Mouse (Mus musculus): ENCODE measurements at regions not wholly inside any gene's neighbourhood (a gene's known extent, or its start where the extent isn't known, plus 50 kb on each side); places are given as distances from the start of the nearest gene placed in this dataset.
A peak's percentile ranks its signal among the peaks of the same experiment; 100 is the strongest.

GRCm38 (mm10) chr17:49149896-49150295 lies 217.7 kb downstream of the Lrfn2 start:
- ATAC-seq (ENCODE audit: low read depth): no peak
- no peak overlapping the region for H3K27ac ChIP-seq (ENCODE audit: low read length)
- no peak overlapping the region for H3K9ac ChIP-seq (ENCODE audit: low read length)
- no peaks in the 10 kb centered on the region for H3K36me3 ChIP-seq (ENCODE audit: control insufficient read depth, insufficient read depth, low read length)
- no peaks in the 10 kb centered on the region for H3K4me1 ChIP-seq (replicated peaks; ENCODE audit: control insufficient read depth, insufficient read depth, low read length)
- no peak overlapping the region for H3K4me3 ChIP-seq (ENCODE audit: low read length)
- WGBS: 75% methylated on average over 4 of the region's 4 CpGs
- no peak overlapping the region for H3K4me2 ChIP-seq (ENCODE audit: low read depth, low read length)
- no peaks in the 10 kb centered on the region for H3K9me3 ChIP-seq (ENCODE audit: control insufficient read depth, low read length)
- H3K27me3 ChIP-seq (ENCODE audit: control insufficient read depth, insufficient read depth, low read depth, low read length): no peaks in the 10 kb centered on the region

- no peaks in the 10 kb centered on the region for H3K36me3 ChIP-seq (ENCODE audit: control insufficient read depth, insufficient read depth, low read length)
- H3K4me1 ChIP-seq (replicated peaks; ENCODE audit: control insufficient read depth, insufficient read depth, low read length): no peaks in the 10 kb centered on the region
- H3K4me3 ChIP-seq (ENCODE audit: low read length): no peak overlapping the region
- no peak overlapping the region for H3K4me2 ChIP-seq (ENCODE audit: low read depth, low read length)
- H3K27me3 ChIP-seq (ENCODE audit: control insufficient read depth, insufficient read depth, low read depth, low read length): no peaks in the 10 kb centered on the region
- H3K9me3 ChIP-seq (ENCODE audit: control insufficient read depth, low read length): no peaks in the 10 kb centered on the region
- H3K9ac ChIP-seq (ENCODE audit: low read length): no peak overlapping the region
- peak; percentile 26; the same call in 1 of the 2 replicates for ATAC-seq (ENCODE audit: low read depth)
- 30% methylated on average over 3 of the region's 3 CpGs for WGBS
- no peak overlapping the region for H3K27ac ChIP-seq (ENCODE audit: low read length)
Observed at GRCm38 (mm10) chr17:49150971-49151422, 218.8 kb downstream of the Lrfn2 start.

- Histone ChIP-seq H3K4me1 (replicated peaks; ENCODE audit: control insufficient read depth, insufficient read depth, low read length) (no peaks in the 10 kb centered on the region), H3K27ac (ENCODE audit: low read length) (no peak overlapping the region), H3K4me2 (ENCODE audit: low read depth, low read length) (no peak overlapping the region), H3K4me3 (ENCODE audit: low read length) (no peak overlapping the region), H3K36me3 (ENCODE audit: control insufficient read depth, insufficient read depth, low read length) (no peaks in the 10 kb centered on the region), H3K27me3 (ENCODE audit: control insufficient read depth, insufficient read depth, low read depth, low read length) (no peaks in the 10 kb centered on the region), H3K9me3 (ENCODE audit: control insufficient read depth, low read length) (no peaks in the 10 kb centered on the region), H3K9ac (ENCODE audit: low read length) (no peak overlapping the region)
- 81% methylated on average over 9 of the region's 9 CpGs for WGBS
- no peak for ATAC-seq (ENCODE audit: low read depth)
Observed at GRCm38 (mm10) chr17:49153994-49154393, 221.8 kb downstream of the Lrfn2 start.

- H3K9me3 ChIP-seq (ENCODE audit: control insufficient read depth, low read length): no peaks in the 10 kb centered on the region
- ATAC-seq (ENCODE audit: low read depth): no peak
- H3K9ac ChIP-seq (ENCODE audit: low read length): no peak overlapping the region
- no peaks in the 10 kb centered on the region for H3K27me3 ChIP-seq (ENCODE audit: control insufficient read depth, insufficient read depth, low read depth, low read length)
- WGBS: 63% methylated on average over 9 of the region's 9 CpGs
- no peak overlapping the region for H3K4me2 ChIP-seq (ENCODE audit: low read depth, low read length)
- H3K27ac ChIP-seq (ENCODE audit: low read length): no peak overlapping the region
- no peak overlapping the region for H3K4me3 ChIP-seq (ENCODE audit: low read length)
- no peaks in the 10 kb centered on the region for H3K4me1 ChIP-seq (replicated peaks; ENCODE audit: control insufficient read depth, insufficient read depth, low read length)
- no peaks in the 10 kb centered on the region for H3K36me3 ChIP-seq (ENCODE audit: control insufficient read depth, insufficient read depth, low read length)
Observed at GRCm38 (mm10) chr17:49155001-49155515, 222.9 kb downstream of the Lrfn2 start.

GRCm38 (mm10) chr17:49157586-49157985 lies 225.4 kb downstream of the Lrfn2 start:
- Histone ChIP-seq H3K27me3 (ENCODE audit: control insufficient read depth, insufficient read depth, low read depth, low read length) (no peaks in the 10 kb centered on the region), H3K4me2 (ENCODE audit: low read depth, low read length) (no peak overlapping the region), H3K36me3 (ENCODE audit: control insufficient read depth, insufficient read depth, low read length) (no peaks in the 10 kb centered on the region), H3K4me3 (ENCODE audit: low read length) (no peak overlapping the region), H3K4me1 (replicated peaks; ENCODE audit: control insufficient read depth, insufficient read depth, low read length) (no peaks in the 10 kb centered on the region), H3K9me3 (ENCODE audit: control insufficient read depth, low read length) (no peaks in the 10 kb centered on the region), H3K9ac (ENCODE audit: low read length) (no peak overlapping the region), H3K27ac (ENCODE audit: low read length) (no peak overlapping the region)
- 55% methylated on average over 2 of the region's 2 CpGs for WGBS
- ATAC-seq (ENCODE audit: low read depth): no peak

GRCm38 (mm10) chr17:49171252-49172047 lies 239.3 kb downstream of the Lrfn2 start:
- 3% methylated on average over 20 of the region's 20 CpGs for whole genome bisulfite sequencing
- no peaks in the 10 kb centered on the region for H3K9me3 ChIP-seq (ENCODE audit: control insufficient read depth, low read length)
- H3K27me3 ChIP-seq (ENCODE audit: control insufficient read depth, insufficient read depth, low read depth, low read length): peaks cover 12% of the 10 kb centered on the region; the same call in 1 of the 2 replicates
- H3K4me2 ChIP-seq (ENCODE audit: low read depth, low read length): peak overlapping the region; percentile 70
- no peaks in the 10 kb centered on the region for H3K36me3 ChIP-seq (ENCODE audit: control insufficient read depth, insufficient read depth, low read length)
- peak overlapping the region; percentile 46 for H3K4me3 ChIP-seq (ENCODE audit: low read length)
- H3K27ac ChIP-seq (ENCODE audit: low read length): no peak overlapping the region
- H3K9ac ChIP-seq (ENCODE audit: low read length): 0 out of 2 replicates have a peak overlapping the region, but pooled peaks have one; percentile 2
- H3K4me1 ChIP-seq (replicated peaks; ENCODE audit: control insufficient read depth, insufficient read depth, low read length): peaks cover 6% of the 10 kb centered on the region; the same call in 1 of the 2 replicates
- 0 out of 2 replicates have a peak, but pooled peaks have one; percentile 45 for ATAC-seq (ENCODE audit: low read depth)

GRCm38 (mm10) chr17:49172052-49172799 lies 240.0 kb downstream of the Lrfn2 start:
- Histone ChIP-seq H3K27me3 (ENCODE audit: control insufficient read depth, insufficient read depth, low read depth, low read length) (peaks cover 12% of the 10 kb centered on the region; the same call in 1 of the 2 replicates), H3K9ac (ENCODE audit: low read length) (0 out of 2 replicates have a peak overlapping the region, but pooled peaks have one; percentile 2)
- no peak for ATAC-seq (ENCODE audit: low read depth)

GRCm38 (mm10) chr17:49172800-49173150 lies 240.6 kb downstream of the Lrfn2 start:
- H3K9ac ChIP-seq (ENCODE audit: low read length): no peak overlapping the region
- ATAC-seq (ENCODE audit: low read depth): no peak
- no peak overlapping the region for H3K27ac ChIP-seq (ENCODE audit: low read length)
- H3K27me3 ChIP-seq (ENCODE audit: control insufficient read depth, insufficient read depth, low read depth, low read length): peaks cover 12% of the 10 kb centered on the region; the same call in 1 of the 2 replicates
- no peaks in the 10 kb centered on the region for H3K9me3 ChIP-seq (ENCODE audit: control insufficient read depth, low read length)
- H3K4me1 ChIP-seq (replicated peaks; ENCODE audit: control insufficient read depth, insufficient read depth, low read length): peaks cover 6% of the 10 kb centered on the region; the same call in 1 of the 2 replicates
- no peak overlapping the region for H3K4me2 ChIP-seq (ENCODE audit: low read depth, low read length)
- WGBS: 64% methylated on average over 8 of the region's 8 CpGs
- H3K36me3 ChIP-seq (ENCODE audit: control insufficient read depth, insufficient read depth, low read length): no peaks in the 10 kb centered on the region
- H3K4me3 ChIP-seq (ENCODE audit: low read length): no peak overlapping the region

More at GRCm38 (mm10) chr17:49172052-49172799, 240.0 kb downstream of the Lrfn2 start:
- H3K27ac ChIP-seq (ENCODE audit: low read length): no peak overlapping the region
- H3K9me3 ChIP-seq (ENCODE audit: control insufficient read depth, low read length): no peaks in the 10 kb centered on the region
- H3K4me3 ChIP-seq (ENCODE audit: low read length): peak overlapping the region; percentile 46
- no peaks in the 10 kb centered on the region for H3K36me3 ChIP-seq (ENCODE audit: control insufficient read depth, insufficient read depth, low read length)
- peaks cover 6% of the 10 kb centered on the region; the same call in 1 of the 2 replicates for H3K4me1 ChIP-seq (replicated peaks; ENCODE audit: control insufficient read depth, insufficient read depth, low read length)
- WGBS: 16% methylated on average over 15 of the region's 15 CpGs
- H3K4me2 ChIP-seq (ENCODE audit: low read depth, low read length): peak overlapping the region; percentile 70

Data from lung, embryonic 16.5 days (tissue).